Mouse (Mus musculus) splenic B cell, adult 2 months (primary cell): ENCODE measurements at regions not wholly inside any gene's neighbourhood (a gene's known extent, or its start where the extent isn't known, plus 50 kb on each side); places are given as distances from the start of the nearest gene placed in this dataset.

Source experiments
- DNase-seq: peaks from one replicate; pipeline ENCODE4 v3.0.0-alpha.2; 2011; ENCODE audit warnings: low read depth, low spot score
- H3K27me3 ChIP-seq: 2 replicates; pipeline ENCODE4 v1.6.1; 2012; ENCODE audit warnings: mild to moderate bottlenecking, low read length, moderate library complexity, mixed read lengths; ENCODE audit not compliant: control insufficient read depth, poor library complexity, insufficient read depth, severe bottlenecking
- H3K36me3 ChIP-seq: 2 replicates; pipeline ENCODE4 v1.6.1; 2012; ENCODE audit warnings: mild to moderate bottlenecking, low read length, moderate library complexity, mixed read lengths; ENCODE audit not compliant: control insufficient read depth, poor library complexity, insufficient read depth, severe bottlenecking

DNA sequence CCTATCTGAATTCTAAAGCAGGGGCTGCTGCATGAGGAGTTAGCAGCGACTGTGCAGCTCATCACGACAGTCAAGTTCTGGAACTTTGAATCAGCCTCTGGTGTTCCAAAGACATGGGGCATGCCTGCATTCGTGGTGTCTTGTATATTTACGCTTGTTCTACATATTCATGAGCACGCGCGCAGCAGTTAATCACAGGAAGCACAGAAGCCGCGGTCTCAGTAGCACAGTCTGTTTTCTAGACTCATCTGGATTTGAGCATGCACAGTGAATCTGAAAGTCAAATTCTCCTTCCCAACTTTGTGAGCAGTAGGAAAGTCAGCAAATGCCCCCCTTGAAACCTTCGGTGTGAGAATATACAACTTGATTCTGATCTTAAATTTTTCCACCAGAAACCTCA, 327.3 kb downstream of the Plk2 start:
- no peak for DNase-seq
- no peaks in the 10 kb centered on the region for H3K36me3 ChIP-seq
- no peaks in the 10 kb centered on the region for H3K27me3 ChIP-seq

- Histone ChIP-seq H3K27me3 (no peaks in the 10 kb centered on the region), H3K36me3 (no peaks in the 10 kb centered on the region)
- no peak for DNase-seq
Observed at GRCm38 (mm10) chr13:110722752-110723151, 327.9 kb downstream of the Plk2 start.

GRCm38 (mm10) chr13:110724836-110725235, 330.0 kb downstream of the Plk2 start:
- no peaks in the 10 kb centered on the region for H3K27me3 ChIP-seq
- H3K36me3 ChIP-seq, result no peaks in the 10 kb centered on the region
- no peak for DNase-seq

DNA sequence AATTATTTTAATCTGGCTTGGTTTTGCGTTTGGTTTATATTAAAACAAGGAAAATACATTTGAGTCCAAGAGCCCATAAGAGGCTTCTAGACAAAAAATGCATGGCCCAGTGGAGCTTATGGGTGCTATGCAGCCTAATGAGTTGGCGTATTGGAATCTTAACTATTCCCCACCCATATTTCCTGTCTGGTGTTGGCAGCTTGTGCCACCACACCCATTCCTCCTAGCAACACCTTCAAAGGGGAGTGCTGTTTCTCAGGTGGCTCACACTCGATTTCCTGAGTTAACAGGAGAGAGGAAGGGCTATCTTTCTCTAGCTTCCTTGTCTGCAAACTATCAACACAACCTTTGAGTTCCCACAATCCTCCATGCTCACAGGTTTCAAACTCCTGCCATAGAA, 331.0 kb downstream of the Plk2 start:
- Histone ChIP-seq H3K27me3 (no peaks in the 10 kb centered on the region), H3K36me3 (no peaks in the 10 kb centered on the region)
- no peak for DNase-seq

- no peak for DNase-seq
- no peaks in the 10 kb centered on the region for H3K27me3 ChIP-seq
- H3K36me3 ChIP-seq, result no peaks in the 10 kb centered on the region
Observed at GRCm38 (mm10) chr13:110735511-110735910, 340.7 kb downstream of the Plk2 start.

- DNase-seq, result no peak
- H3K36me3 ChIP-seq, result no peaks in the 10 kb centered on the region
- H3K27me3 ChIP-seq, result no peaks in the 10 kb centered on the region
Observed at GRCm38 (mm10) chr13:110741576-110742206, 346.8 kb downstream of the Plk2 start.

- no peaks in the 10 kb centered on the region for H3K36me3 ChIP-seq
- no peaks in the 10 kb centered on the region for H3K27me3 ChIP-seq
- no peak for DNase-seq
Observed at GRCm38 (mm10) chr13:110747223-110747868, 352.5 kb downstream of the Plk2 start.

- H3K27me3 ChIP-seq, result no peaks in the 10 kb centered on the region
- H3K36me3 ChIP-seq, result no peaks in the 10 kb centered on the region
- DNase-seq, result no peak
Observed at GRCm38 (mm10) chr13:110752746-110753145, 357.9 kb downstream of the Plk2 start.

DNA sequence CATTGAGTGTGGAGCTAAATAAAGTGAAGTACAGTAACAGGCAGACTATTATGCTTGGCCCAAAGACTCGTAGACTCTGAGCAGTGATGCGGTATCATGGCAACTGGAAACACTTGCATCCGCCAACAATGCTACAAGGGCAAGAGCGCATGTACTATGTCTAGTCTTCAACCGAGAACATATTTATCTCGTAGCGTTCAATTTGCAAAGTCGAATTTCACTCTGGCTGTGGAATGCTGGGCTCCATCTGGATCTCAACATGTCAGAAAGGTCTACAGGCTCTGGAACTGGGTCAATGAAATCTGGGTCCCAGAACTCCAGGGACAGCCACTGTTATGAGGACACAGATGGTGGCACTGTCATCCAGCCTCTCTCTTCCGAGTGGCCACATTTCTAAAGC, 359.7 kb downstream of the Plk2 start:
- Histone ChIP-seq H3K27me3 (no peaks in the 10 kb centered on the region), H3K36me3 (no peaks in the 10 kb centered on the region)
- DNase-seq, result no peak

DNA sequence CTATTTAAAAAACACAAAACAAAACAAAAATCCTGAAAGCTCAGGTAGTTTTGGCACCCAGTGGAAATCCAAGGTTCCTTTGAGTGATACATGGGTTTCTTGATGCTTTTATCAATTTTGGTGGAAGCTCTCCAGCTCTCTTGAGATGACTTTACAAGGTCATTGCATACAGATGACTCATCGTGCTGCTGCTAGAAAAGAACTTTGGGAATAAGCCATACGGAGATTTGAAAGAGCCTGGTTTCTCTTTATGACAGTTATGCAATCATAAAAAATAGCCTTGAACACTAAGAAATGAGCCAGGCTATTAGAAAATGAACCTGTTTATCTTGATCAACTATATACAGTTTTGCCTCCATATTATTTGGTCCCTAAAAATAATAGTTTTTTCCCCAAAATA, 362.0 kb downstream of the Plk2 start:
- no peaks in the 10 kb centered on the region for H3K36me3 ChIP-seq
- DNase-seq, result no peak
- no peaks in the 10 kb centered on the region for H3K27me3 ChIP-seq

GRCm38 (mm10) chr13:110769210-110769609, 374.4 kb downstream of the Plk2 start:
- H3K36me3 ChIP-seq, result no peaks in the 10 kb centered on the region
- DNase-seq, result no peak
- no peaks in the 10 kb centered on the region for H3K27me3 ChIP-seq

DNA sequence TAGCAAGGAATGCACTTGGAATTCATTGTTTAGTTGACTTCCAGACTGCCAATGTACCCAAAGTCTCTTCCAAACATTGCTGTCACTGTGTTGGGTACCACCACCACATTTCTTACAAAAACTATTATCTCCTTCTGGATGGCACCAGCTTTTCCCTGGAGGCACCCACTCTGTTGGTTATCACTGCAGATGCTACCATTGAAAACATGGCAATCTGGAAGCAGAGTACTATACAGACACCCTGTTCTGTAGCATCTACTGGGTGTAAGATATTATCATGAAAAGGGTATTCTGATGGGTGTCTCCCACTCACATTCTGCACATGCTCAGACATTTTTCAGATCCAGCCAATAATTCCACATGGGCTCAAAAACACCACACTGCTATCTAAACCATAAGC, 380.4 kb downstream of the Plk2 start:
- DNase-seq, result no peak
- no peaks in the 10 kb centered on the region for H3K27me3 ChIP-seq
- H3K36me3 ChIP-seq, result no peaks in the 10 kb centered on the region

GRCm38 (mm10) chr13:110784162-110784785, 389.4 kb downstream of the Plk2 start:
- DNase-seq, result no peak
- Histone ChIP-seq H3K36me3 (no peaks in the 10 kb centered on the region), H3K27me3 (no peaks in the 10 kb centered on the region)

DNA sequence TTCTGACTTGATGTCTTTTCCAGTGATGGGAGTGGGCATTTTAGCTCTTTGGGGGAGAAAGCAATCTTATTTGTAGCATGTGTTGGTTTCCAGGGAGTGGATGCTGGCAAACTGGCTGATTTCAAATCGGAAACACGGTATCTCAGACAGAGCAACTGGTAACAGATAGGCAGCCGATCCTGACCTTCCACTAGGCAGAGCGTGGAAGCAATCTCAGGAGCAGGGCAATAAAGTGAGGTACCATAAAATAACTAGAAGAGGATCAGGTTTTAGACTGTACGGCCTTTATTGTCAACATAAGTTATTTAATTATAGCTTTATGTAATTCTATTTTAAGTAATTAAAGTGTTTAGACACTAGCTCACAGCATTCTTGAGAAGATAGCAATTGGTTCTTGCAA, 390.0 kb downstream of the Plk2 start:
- no peaks in the 10 kb centered on the region for H3K27me3 ChIP-seq
- no peak for DNase-seq
- no peaks in the 10 kb centered on the region for H3K36me3 ChIP-seq

GRCm38 (mm10) chr13:110798313-110798712, 403.5 kb downstream of the Plk2 start:
- Histone ChIP-seq H3K27me3 (no peaks in the 10 kb centered on the region), H3K36me3 (no peaks in the 10 kb centered on the region)
- no peak for DNase-seq
